Mouse (Mus musculus): Measurements from ENCODE around the gene Ccl12. TPM values are rescaled to one million over a fixed set of nuclear protein-coding genes. Genes with fewer than 3 reads are reported as not detected.

Gene Ccl12
- total RNA-seq, 2 experiments from 2014 or later: 1.1 TPM; not detected in 1

GRCm38 (mm10) chr11:82136196-82136595 is 34.6 kb downstream of the Ccl12 start:
- intact Hi-C loops (cut with DNase I): no loop called here
- DNase-seq: no peak

- peak; percentile 11 to 13 for DNase-seq
- intact Hi-C loops (cut with DNase I): no loop called here
Observed at GRCm38 (mm10) chr11:82139492-82140094, 37.9 kb downstream of the Ccl12 start.

Other genes with a start within 250 kb of the Ccl12 start
- gene 5530401A14Rik, start 241.2 kb upstream of the Ccl12 start, total RNA-seq (2021): under 1 TPM in 1 of 2 experiments, not detected in 1; 0.07 TPM
- not detected for gene Asic2, start 133.4 kb upstream of the Ccl12 start, total RNA-seq (2021)
- 1 to 10 TPM; 1.2 to 1.8 TPM for gene Ccl2, start 66.3 kb upstream of the Ccl12 start, total RNA-seq (2021)
- gene Gm17268, start 63.3 kb upstream of the Ccl12 start, total RNA-seq (2021): not detected
- 1 to 10 TPM in 1 of 2 experiments, under 1 TPM in 1; 0.34 to 1.0 TPM for gene Ccl7, start 56.1 kb upstream of the Ccl12 start, total RNA-seq (2021)
- 1 to 10 TPM in 1 of 2 experiments, under 1 TPM in 1; 0.57 to 1.1 TPM for gene Ccl11, start 44.0 kb upstream of the Ccl12 start, total RNA-seq (2021)
- gene Ccl8, start 13.3 kb downstream of the Ccl12 start, total RNA-seq (2021): not detected
- not detected for gene Ccl1, start 203.8 kb downstream of the Ccl12 start, total RNA-seq (2021)

Measured in heart, postnatal 10 days (tissue).